Mouse (Mus musculus) B cell, adult 2 months (primary cell): ENCODE results near the gene Celf6.

Experiments used
- DNase-seq, 2 experiments: peaks; one replicate each; pipeline ENCODE4 v3.0.0; 2022

Gene Celf6

GRCm38 (mm10) chr9:59577844-59578504 lies at the start of gene Celf6:
TSS of gene Celf6 (plus strand) at chr9:59577917.
- DNase-seq: peak; percentile 69 to 70

- DNase-seq: no peak
These were observed 49.4 kb upstream of the Celf6 start for GRCm38 (mm10) chr9:59528274-59528673.

DNA sequence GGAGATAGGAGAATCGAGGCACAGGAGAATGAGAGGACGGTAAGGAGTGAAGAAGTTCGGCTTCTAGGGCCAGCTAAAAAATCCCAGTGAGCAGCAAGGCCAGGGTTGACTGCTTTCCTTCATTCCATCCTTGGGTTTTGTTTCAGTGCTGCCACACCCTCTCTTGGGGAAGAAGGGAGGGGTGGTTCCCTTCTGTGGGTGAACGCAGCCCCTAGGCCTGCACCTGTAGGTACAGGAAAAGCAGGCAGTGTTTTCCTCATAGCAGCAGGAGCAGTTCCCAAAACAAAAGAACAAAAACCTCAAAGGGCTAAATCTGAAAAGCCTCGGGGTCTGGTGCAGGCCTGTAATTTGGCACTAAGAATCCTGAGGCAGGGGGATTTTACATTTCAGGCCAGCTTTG lies 46.1 kb upstream of the Celf6 start:
- no peak for DNase-seq

DNA sequence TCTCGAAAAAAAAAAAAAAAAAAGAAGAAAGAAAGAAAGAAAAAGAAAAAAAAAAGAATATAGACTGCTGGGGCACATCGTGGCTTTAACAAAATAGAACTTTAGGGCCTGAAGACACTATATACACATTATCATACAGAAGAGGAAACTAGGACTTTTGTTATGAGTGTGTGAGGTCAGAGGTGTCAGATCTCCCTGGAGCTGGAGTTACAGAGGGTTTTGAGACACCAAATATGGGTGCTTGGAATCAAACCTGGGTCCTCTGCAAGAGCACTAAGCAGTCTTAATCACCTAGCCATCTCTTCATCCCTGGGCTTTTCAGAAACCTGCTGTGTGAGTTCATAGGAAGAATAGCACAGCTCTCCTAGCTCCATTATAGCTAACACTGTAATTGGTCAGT lies 44.3 kb upstream of the Celf6 start:
- no peak for DNase-seq

- no peak for DNase-seq
These were observed 43.8 kb upstream of the Celf6 start for GRCm38 (mm10) chr9:59533889-59534288.

GRCm38 (mm10) chr9:59537651-59538050 lies 40.1 kb upstream of the Celf6 start:
- no peak for DNase-seq

DNA sequence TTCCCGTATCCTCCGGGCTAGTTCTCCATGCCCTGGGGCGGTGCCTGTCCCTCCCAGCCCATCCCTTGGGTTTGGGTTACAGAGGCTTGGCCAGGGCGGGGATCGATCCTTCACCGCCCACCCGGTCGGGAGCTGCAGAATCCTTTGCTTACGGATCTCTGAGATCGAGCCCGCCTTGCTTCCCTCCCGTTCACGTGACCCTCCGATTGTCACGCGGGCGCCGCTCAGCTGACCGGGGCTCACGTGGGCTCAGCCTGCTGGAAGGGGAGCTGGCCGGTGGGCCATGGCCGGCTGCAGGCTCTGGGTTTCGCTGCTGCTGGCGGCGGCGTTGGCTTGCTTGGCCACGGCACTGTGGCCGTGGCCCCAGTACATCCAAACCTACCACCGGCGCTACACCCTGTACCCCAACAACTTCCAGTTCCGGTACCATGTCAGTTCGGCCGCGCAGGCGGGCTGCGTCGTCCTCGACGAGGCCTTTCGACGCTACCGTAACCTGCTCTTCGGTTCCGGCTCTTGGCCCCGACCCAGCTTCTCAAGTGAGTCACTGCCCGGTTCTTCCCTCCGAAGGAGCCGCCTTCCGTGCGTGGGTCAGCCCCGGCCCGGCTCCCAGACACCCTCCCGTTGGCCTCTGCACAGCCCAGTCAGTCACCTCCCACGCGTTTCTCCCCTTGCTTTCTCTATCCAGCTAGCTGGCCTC lies 38.1 kb upstream of the Celf6 start, which contains the start of the genes Hexa and Tmem202:
TSS of gene Hexa (plus strand) at position 100 of the 697 bp plus-strand sequence.
TSS of gene Tmem202 (minus strand) at position 407 of the 697 bp plus-strand sequence.
- peak; percentile 82 for DNase-seq

GRCm38 (mm10) chr9:59541617-59542016 lies 36.1 kb upstream of the Celf6 start:
- DNase-seq: peak; percentile 38 to 41

- no peak for DNase-seq
These were observed 34.9 kb upstream of the Celf6 start for GRCm38 (mm10) chr9:59542766-59543324.

- peak; percentile 28 to 37 for DNase-seq
These were observed 33.0 kb upstream of the Celf6 start for GRCm38 (mm10) chr9:59544739-59545138.

GRCm38 (mm10) chr9:59547869-59548268 lies 29.8 kb upstream of the Celf6 start:
- no peak for DNase-seq

- DNase-seq: no peak
These were observed 28.7 kb upstream of the Celf6 start for GRCm38 (mm10) chr9:59548961-59549487.

DNA sequence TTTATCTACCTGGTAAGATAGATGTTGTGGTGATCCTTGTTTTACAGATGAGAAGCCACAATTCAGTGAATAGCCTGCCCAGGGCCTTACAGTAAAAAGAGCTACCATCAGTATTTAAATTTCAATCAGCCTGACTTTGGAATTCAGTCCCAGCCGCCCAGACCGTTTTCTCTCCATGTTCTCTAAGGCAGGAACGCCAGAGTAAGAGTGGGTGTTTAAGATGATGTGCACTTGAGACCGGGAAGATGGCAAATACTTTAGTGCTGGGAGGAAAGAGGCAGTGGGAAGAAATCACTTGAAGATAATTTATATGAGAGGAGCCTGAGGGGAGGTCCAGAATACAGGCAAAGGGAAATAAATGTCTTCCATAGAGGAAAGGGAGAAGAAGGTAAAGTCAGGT lies 27.6 kb upstream of the Celf6 start:
- DNase-seq: no peak

- DNase-seq: no peak
These were observed 26.7 kb upstream of the Celf6 start for GRCm38 (mm10) chr9:59551017-59551416.

DNA sequence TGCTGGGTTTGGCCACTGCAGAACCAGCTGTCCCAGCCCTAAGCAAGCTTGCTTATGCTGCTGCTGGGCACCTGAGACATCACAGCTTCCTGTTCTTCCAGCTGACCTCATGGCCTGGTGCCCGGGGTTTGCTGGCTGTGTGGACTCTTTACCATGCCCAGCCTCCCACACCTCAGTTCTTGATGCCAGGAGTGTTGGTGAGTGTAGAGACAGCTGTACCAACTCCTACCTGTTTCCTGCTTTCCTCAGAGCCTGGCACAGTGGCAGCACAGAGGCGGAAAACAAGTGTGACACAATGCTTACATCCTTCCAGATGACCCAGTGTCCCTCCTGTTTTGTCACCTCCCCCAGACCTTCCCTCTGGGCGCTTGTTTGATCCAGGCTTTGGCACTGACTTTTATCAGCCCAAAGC lies 26.1 kb upstream of the Celf6 start:
- DNase-seq: no peak

DNA sequence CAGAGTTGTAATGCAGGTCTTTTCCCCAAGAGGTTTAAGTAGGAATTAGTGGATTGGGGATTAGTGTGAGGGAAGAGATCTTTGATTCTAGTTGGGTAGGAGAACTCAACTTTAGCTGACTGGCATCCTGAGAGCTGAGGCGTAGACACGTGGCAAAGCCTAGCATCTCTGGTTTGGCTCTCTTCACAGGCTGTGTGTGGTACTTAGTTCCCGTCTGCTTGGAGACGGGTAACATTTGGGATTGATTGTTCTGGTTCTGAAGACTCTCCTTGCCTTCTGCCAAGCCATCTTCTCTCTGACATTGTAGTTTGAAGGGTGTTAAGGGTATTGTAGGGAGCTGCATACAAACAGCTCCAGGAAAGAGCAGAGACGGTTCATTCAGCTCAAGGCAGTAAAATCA lies 25.1 kb upstream of the Celf6 start:
- no peak for DNase-seq

DNA sequence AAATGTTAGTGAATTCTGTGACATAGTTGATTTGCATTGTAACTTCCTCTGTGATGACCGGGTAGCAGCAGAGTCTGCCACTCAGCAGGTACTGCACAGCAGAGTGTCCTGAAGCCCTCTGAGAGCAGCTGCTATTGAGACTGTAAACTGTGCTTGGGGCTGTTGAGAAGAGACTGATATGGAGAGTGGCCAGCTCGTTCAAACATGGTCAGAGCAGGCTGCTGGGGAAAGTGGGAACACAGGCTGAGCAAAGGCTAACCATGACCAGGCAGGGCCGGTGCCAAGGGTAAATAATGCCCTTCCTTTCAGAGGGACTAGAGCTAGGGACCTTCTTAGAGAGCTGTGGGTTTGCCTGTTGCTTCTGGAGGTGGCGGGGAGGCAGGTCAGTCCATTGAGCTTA lies 24.0 kb upstream of the Celf6 start:
- no peak for DNase-seq

GRCm38 (mm10) chr9:59565600-59565999 lies 12.1 kb upstream of the Celf6 start:
- DNase-seq: peak; percentile 87

DNA sequence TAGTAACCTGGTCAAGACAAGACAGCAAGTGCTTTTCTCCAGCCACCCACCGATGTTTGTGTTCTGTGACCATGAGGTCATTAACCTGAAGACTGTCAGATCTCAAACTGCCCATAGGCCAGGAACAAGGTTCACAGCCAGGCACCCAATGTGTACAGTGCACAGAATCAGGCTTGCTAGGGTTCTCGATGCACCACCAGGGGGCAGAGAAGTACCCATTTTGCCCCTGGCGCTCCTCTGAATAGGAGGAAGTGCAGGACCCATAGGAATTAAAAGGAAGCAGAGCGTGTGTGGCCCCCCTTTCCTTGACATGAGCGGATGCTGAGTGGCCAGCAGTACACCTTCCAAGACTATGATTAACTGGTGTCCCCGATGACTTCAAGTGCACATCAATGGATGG lies 10.6 kb upstream of the Celf6 start:
- peak; percentile 75 to 81 for DNase-seq

GRCm38 (mm10) chr9:59571852-59572251 lies 5.9 kb upstream of the Celf6 start:
- no peak for DNase-seq

DNA sequence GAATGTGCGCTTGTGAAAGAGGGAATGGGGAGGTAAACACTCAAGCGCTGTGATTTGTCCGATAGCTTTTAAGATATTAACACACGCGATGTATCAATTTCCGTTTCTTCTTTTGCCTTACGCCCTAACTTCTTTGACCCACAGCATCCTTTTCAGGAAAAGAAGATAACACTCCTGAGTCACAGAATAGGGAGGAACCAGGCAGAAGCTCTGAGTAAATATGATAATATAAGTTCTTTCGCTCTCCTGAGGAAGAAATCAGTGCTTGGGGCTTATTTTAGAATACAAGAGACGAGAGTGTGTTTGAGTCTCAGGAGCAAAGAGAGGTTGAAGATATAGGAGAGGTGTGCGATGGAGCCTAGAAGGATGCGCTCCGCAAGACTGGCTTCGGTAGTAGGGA lies 316 bp upstream of the Celf6 start:
- DNase-seq: no peak

DNA sequence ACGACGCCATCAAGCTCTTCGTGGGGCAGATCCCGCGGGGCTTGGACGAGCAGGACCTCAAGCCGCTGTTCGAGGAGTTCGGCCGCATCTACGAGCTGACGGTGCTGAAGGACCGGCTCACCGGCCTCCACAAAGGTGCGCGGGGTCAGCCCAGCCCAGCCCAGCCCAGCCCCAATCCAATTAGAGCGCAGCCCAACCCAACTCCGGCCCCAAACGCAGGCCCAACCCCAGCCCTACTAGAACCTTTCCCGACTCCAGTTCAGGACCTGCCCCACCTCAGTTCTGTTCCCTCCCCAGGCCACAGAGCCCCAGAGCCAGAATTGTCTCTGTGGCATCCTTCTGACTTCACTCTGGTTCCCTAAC lies 769 bp downstream of the Celf6 start:
- no peak for DNase-seq

- peak; percentile 73 to 76 for DNase-seq
These were observed 7.2 kb downstream of the Celf6 start for GRCm38 (mm10) chr9:59584871-59585308.

- DNase-seq: no peak
These were observed 10.5 kb downstream of the Celf6 start for GRCm38 (mm10) chr9:59588252-59588651.
